Mouse (Mus musculus): ENCODE data around the gene Fam187b.

GRCm38 (mm10) chr7:31008889-31009288 lies 35.3 kb downstream of the Fam187b start:
- TF ChIP-seq CTCF (IDR thresholded peaks at IDR 0.05; ENCODE audit: extremely low read depth, insufficient read depth, low read length) (no peak), POLR2A (IDR thresholded peaks at IDR 0.05; ENCODE audit: extremely low read depth, insufficient read depth, low read length) (no peak)
